Mouse (Mus musculus) cerebellum, adult 11-12 months (tissue): Measurements from ENCODE around the gene Rgl3.

Experiments
- DNase-seq: peaks from one replicate; pipeline ENCODE4 v3.0.0; 2022

Rgl3 gene

GRCm38 (mm10) chr9:21978398-21979128 lies 10.7 kb downstream of the Rgl3 start:
- DNase-seq = no peak

DNA sequence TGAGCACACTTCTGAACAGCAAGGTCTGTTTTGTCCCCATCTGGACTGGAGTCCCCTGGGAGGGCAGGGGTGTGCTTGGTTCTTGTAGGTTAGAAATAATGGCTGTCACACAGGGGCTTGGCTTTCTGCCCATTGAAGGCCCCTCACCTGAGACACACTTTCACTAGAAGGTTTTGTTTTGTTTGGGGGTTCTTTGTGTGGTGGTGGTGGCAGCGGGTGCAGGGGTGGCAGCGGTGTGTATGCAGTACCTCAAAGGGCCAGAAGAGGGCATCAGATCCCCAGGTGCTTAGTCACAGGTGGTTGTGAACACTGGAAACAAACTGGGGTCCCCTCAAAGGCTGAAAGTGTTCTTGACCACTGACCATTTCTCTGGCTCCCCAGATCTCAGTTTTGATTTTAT lies 11.3 kb downstream of the Rgl3 start:
- DNase-seq = no peak

DNA sequence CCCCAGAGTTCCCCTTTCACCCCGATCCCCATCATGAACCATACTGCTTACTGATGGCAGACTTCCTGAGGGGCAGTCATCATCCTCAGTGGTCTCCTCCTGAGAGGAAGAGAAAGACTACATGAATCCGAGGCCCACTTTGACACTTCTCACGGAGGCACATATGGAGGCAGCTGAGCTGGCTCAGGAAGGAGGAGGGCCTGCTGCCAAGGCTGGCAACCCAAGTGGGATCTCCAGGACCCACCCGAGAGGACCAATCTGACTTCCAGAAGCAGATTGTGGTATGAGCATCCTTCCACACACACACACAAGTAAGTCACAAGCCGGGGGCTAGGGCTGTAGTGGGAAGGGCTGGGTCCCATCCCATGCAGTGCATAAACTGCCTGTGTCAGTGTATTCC lies 11.9 kb downstream of the Rgl3 start:
- DNase-seq = no peak

- no peak for DNase-seq
These were observed 12.5 kb downstream of the Rgl3 start for GRCm38 (mm10) chr9:21976626-21977175.

DNA sequence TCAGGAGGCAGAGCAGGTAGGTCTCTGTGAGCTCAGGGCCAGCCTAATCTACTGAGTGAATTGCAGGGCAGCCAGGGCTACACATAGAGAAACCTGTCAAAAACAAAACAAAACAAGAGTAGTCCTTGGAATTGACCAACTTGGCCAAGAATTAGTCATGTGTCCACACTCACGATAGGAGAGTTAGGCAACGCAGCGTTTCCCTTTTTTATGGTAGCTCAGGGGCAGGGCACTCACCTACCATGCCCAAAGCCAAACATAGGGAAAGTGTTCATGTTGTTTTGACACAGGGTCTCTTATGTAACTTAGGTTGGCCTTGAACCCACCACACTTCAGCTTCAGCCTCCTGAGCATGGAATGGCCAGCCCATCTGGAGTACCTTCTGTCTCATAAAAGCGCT lies 19.9 kb downstream of the Rgl3 start:
- DNase-seq = no peak

GRCm38 (mm10) chr9:21968883-21969282 lies 20.4 kb downstream of the Rgl3 start:
- no peak for DNase-seq

DNA sequence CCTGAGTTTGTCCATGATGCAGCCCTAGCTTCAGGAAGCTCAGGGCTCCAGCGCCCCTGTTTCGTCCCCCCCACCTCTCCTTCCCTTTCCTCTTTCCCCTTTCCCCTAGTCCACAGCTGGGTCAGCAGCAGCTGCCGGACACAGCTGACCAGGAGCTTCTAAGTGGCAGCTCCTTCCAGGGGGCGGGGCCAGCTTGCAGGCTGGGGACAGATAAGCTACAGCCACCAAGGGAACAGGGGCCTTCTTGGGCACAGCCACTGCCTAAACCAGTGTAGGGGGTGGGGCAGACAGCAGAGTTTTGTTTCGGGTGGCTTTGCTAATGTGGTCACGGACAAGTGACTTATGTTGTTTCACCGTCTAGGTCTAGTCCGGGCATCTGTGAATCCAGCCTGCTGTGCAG lies 25.8 kb downstream of the Rgl3 start, which contains the start of gene Epor:
Gene Epor (minus strand): TSS at position 90 of the 400 bp plus-strand sequence.
- DNase-seq = no peak

GRCm38 (mm10) chr9:21962416-21963059 lies 26.7 kb downstream of the Rgl3 start:
- peak; percentile 77 for DNase-seq

DNA sequence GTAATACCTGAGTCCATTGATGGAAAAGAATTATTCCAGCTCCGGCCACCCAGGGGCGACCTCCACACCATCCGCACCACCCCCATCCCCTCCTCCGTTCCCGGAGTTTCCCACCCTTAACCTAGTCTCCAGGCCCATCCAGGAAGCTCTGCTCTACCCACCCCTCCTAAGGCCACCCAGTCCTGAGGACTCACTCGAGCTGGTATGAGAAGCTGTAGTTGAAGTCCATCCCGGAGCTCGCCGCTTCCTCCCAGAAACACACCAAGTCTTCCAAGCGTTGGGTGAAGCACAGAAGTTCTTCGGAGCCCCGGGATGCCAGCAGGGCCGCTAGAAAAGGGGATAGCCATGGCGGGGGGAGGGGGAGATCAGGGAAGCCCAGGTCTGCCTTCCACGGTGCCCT lies 27.2 kb downstream of the Rgl3 start:
- no peak for DNase-seq

DNA sequence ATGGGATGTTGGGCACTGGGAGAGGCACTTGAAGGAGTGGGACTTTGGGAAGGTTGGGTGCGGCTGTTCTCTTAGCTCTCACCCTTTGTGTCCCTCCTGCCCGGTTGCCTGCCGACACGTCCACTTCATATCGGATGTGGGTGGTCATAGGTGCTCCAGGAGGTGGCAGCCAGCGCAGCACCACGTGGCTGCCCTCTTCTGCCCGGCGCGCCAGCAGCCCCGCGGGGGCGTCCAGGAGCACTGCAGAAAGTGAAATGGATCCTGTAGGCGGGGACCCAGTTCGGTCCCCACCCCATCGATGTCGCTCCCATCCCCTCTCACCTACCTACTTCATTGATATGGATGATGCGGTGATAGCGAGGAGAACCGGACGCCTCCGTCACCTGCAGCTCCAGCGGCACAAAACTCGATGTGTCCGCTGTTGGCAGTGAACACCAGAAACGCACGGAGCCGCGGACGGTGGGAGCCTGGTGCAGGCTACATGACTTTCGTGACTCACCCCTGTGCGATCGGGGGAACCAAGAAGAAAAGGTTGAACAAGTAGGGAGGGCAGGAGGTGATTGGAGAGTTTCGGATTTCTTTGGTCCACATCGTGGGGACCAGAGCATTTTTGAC lies 27.8 kb downstream of the Rgl3 start:
- no peak for DNase-seq

DNA sequence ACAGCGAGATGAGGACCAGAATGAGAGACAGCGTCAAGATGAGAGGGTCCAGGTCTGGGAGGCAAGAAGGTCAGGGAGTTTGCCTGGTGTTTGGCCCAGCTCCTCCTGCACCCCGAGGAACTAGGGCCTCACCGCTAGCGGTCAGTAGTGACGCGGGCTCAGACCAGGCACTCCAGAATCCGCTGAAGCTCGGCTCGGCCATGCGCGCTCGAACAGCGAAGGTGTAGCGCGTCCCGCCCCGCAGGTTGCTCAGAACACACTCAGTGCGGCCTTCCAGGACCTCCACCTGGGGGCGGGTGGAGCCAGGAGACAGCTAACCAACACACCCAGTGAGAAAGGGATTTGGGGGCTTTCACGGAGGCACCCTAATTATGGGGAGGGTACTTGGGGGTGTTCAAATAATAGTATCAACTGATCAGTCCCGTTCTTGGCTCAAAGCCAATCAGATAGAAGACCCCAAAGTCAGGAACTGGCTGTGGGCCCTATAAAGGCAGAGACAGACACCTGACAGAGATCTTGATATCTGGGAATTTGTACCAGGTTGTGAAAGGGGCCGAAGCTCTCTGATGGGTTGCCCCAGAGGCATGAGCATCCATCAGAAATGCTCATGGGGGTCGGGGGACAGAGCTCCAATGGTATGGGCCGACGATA lies 28.6 kb downstream of the Rgl3 start:
- no peak for DNase-seq

- no peak for DNase-seq
These were observed 29.1 kb downstream of the Rgl3 start for GRCm38 (mm10) chr9:21960135-21960534.

DNA sequence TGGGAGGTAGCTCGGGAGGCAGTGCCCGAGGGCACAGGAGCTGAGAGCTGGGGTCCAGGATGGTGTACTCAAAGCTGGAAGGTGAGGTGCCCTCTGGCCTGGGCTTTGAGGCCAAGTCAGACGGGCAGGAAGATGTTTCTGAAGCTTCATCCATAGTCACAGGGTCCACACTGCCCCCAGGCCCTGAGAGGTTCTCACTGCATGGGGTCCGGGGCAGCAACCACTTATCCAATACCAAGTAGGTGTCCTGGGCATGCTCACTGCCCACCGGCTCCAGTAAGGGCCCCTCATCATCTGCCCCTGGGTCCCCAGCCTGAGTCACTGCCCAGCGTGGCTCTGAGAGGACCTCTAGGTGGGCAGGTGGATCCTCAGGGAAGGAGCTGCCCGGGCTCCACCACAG lies 30.0 kb downstream of the Rgl3 start:
- DNase-seq = peak; percentile 53

- DNase-seq = peak; percentile 44
These were observed 30.9 kb downstream of the Rgl3 start for GRCm38 (mm10) chr9:21958372-21958771.

DNA sequence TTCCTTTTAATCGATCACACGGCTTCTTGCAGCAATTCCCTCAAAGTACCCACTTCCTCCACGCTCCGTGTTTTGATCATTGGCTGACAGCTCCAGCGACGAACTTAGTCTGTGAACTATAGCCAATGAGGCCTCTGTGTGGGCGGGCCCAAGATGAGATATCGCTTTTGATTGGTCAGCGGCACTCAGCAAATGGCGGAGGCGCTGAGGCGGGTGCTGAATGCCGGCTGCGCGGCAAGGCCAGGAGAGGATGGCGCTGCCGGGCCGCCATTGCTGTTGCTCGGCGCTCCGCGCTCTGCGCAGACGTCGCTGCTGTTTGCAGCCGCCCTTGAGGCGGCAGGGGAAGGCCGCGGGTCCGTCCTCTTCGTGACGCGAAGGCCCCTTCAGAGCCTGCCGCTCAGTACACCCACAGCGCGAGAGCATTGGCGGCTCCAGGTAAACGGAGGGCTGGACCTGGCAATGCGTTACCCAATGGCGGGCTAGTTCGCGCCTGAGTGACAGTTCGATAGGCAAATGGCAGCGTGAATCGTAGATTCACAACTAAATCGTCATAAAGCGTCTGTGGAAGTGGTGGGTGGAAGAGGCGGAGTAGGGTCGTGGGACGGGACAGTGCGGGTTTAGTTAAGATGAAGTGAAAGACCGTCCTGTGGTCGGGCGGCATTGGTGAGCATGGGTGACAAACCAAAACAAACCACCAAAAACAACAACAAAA lies 33.5 kb downstream of the Rgl3 start, which contains the start of gene Swsap1:
Gene Swsap1 (plus strand): TSS at position 186 of the 712 bp plus-strand sequence.
- peak; percentile 98 for DNase-seq

- DNase-seq = no peak
These were observed 34.0 kb downstream of the Rgl3 start for GRCm38 (mm10) chr9:21955225-21955569.

DNA sequence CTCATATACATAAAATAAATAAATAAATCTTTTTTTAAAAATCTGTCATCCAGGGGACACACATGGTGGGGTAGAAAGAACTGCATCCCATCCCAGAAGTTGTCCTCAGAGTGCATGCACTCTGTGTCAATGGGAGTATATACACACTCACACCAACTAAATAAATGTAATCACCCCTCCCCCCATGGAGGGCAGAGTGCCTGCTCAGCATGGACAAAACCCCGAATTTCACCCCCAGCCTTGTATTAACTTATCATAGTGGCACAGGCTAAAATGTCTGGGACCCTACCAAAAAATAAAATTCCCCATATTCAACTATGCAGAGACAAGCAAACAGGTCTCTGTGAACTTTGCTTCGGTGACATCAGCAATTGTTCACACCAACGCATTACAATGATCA lies 34.6 kb downstream of the Rgl3 start:
- peak; percentile 53 for DNase-seq

DNA sequence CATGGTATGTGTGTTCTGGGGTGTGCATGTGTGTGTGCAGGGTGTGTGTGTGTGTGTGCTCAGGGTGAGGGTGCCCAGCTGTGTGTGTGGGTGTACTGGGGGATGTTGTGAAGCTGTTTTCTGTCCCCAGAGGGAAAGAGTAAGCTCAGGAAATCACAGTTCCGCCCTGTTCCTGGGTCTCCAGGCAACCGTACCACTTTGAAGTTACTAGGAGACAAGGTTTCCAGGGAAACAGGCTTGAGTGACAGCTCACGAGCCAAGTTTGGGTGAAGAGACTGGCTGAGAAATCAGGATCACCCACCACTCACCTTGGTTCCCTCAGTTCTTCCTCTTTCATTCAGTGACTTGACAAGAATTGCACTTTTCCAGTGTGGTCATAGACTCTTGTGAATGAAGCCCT lies 35.6 kb downstream of the Rgl3 start:
- DNase-seq = no peak

DNA sequence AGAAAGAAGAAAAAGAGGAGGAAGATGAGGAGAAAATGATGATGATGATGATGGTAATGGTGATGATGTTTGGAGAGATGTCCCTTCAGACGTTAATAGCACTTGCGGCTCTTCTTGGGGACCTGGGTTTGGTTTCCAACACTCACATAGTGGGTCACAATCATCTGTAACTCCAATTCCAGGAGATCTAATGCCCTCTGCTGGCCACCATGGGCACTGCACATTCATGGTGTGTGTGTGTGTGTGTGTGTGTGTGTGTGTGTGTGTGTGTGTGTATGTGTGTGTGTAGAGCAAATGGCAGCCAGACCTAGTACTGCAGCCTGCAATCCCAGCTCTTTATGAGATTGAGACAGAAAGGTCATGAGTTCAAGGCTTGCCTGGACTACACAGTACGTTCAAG lies 37.3 kb downstream of the Rgl3 start:
- no peak for DNase-seq

DNA sequence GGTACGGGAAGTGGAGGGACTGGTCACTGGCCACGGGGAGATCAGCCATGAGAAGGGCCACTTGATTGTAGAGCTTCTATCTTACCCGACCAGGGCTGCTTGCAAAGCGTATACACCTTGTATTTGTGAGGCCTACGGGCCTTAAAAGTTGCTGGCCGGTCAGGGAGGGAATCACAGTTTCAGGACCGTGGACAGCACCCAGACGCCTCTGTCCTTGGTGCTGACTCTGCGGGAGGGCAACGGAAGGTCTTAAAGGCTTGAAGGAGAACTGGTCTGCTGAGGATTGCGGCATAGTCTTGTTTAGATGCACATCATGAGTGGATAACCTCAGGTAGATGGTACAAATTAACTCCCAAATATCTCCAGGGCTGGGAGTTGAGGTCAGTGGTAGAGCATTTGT lies 38.9 kb downstream of the Rgl3 start:
- no peak for DNase-seq

DNA sequence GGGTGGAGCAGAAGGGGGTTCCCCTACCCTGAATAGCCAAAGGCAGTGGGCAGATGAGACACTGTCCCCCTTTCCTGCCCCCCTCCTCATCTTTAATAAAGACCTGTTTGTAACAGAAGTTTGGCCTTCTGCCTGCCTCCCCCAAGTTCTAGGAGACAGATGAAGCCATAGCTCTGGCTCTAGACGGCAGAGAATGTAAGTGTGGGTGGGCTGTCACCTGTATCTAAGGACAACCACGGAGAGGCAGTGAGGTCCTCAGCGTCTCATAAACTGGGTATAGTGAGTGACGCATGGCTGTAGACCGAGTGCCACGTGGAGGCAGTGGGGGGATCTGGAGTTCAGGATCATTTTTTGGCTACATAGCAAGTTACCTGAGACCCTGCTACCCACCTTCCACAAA lies 40.5 kb downstream of the Rgl3 start:
- DNase-seq = no peak

DNA sequence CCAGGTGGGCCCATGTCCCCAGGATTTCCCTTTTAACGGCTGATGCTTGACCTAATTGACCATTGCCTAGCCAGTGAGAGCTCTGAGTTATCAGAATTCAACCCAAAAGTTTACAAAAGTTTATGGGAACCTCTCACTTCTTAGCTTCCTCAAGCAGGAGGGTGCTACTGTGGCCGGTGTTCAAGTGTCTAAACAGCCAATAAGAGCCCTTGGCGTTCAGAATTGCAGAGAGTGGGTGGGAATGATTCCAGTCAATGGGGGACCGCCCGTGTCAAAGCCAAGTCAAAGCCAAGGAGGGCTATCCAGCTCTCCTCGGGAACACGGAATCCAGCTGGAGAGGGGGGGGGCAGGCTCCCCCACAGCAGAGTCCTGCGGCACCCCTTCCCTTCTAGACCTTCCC lies 41.1 kb downstream of the Rgl3 start:
- no peak for DNase-seq
